ENCODE assay signal across 8 mouse cellular contexts in the genomic region with DNA sequence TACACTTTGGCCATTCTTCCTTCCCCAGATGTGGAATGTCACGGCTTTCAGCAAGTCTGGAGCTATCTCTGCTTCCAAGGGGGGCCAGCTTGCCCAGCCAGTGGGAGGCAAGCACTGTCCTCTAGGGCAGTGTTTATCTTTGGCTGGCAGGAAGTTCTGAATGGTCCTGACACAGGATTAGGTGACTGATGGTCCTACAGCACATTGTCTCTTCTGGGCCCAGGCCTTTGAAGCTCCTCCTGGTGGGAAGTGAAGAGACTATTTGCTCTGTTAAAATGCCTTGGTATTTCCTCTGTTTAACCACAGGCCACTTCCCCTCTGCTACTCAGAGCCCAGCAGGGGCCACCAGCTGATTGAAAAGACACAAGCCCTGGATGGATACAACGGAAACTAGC. TPM values are rescaled to one million over a fixed set of nuclear protein-coding genes. Genes with fewer than 3 reads are reported as not detected.
A peak's percentile ranks its signal among the peaks of the same experiment; 100 is the strongest.
DNase-seq lines count a peak whose midpoint lies in the region; ATAC-seq and TF ChIP-seq lines count a peak whose summit lies in the region.

No protein-coding gene starts in this region.

- no peak for TF ChIP-seq EP300 in MEL (IDR thresholded peaks at IDR 0.05; ENCODE audit: low read depth in 1 of 2, low read length in 2 of 2)

- H3K4me3 ChIP-seq in MEL (ENCODE audit: control insufficient read depth in 1 of 2, insufficient read depth in 1 of 2, low read depth in 2 of 2, low read length in 2 of 2): no peak overlapping the region
- no peak overlapping the region for H3K4me3 ChIP-seq in heart, embryonic 11.5 days (ENCODE audit: low read depth, low read length)
- no peak overlapping the region for H3K4me3 ChIP-seq in midbrain, embryonic 13.5 days (replicated peaks)

- H3K27ac ChIP-seq in MEL (ENCODE audit: control insufficient read depth, low read depth, low read length): no peak overlapping the region
- H3K27ac ChIP-seq in heart, embryonic 11.5 days (ENCODE audit: low read depth, low read length): peak overlapping the region; percentile 74
- H3K27ac ChIP-seq in midbrain, embryonic 13.5 days: no peak overlapping the region

- no peaks in the 10 kb centered on the region for H3K9me3 ChIP-seq in MEL (replicated peaks; ENCODE audit: insufficient read depth, low read length)
- no peaks in the 10 kb centered on the region for H3K9me3 ChIP-seq in heart, embryonic 11.5 days (replicated peaks; ENCODE audit: control insufficient read depth, low read length)
- H3K9me3 ChIP-seq in midbrain, embryonic 13.5 days: no peaks in the 10 kb centered on the region

- H3K9ac ChIP-seq in MEL (ENCODE audit: control insufficient read depth, low read depth, low read length, poor library complexity, severe bottlenecking): no peak overlapping the region
- H3K9ac ChIP-seq in heart, embryonic 11.5 days (ENCODE audit: low read depth, low read length): no peak overlapping the region
- no peak overlapping the region for H3K9ac ChIP-seq in midbrain, embryonic 13.5 days (replicated peaks)

- peak overlapping the region; percentile 46 for H3K4me2 ChIP-seq in heart, embryonic 11.5 days
- H3K4me2 ChIP-seq in midbrain, embryonic 13.5 days (replicated peaks): 0 out of 2 replicates have a peak overlapping the region, but pooled peaks have one; percentile 1

- peaks cover 0 to 3% of the 10 kb centered on the region in 2 experiments for H3K27me3 ChIP-seq in MEL (ENCODE audit: control insufficient read depth in 1 of 2, insufficient read depth in 2 of 2, low read length in 2 of 2)
- no peaks in the 10 kb centered on the region for H3K27me3 ChIP-seq in heart, embryonic 11.5 days (ENCODE audit: control insufficient read depth, insufficient read depth, low read length)
- peaks cover 57% of the 10 kb centered on the region for H3K27me3 ChIP-seq in midbrain, embryonic 13.5 days

- DNase-seq in CD4-positive helper T cell, adult 2 months (ENCODE audit: low read depth, low spot score): peak; percentile 43
- peak; percentile 27 for DNase-seq in MEL (ENCODE audit: low read depth, low spot score)
- peak; percentile 62 for DNase-seq in kidney, postnatal 14 days
- no peak for DNase-seq in ovary, adult 18-20 months (ENCODE audit: low spot score)
- no peak for DNase-seq in urinary bladder, postnatal 10 days (ENCODE audit: low spot score)

- TF ChIP-seq RAD21 in MEL (IDR thresholded peaks at IDR 0.05; ENCODE audit: low read depth, low read length): no peak

- H3K36me3 ChIP-seq in MEL (ENCODE audit: control insufficient read depth in 1 of 2, insufficient read depth in 2 of 2, low read length in 2 of 2): no peaks in the 10 kb centered on the region
- no peaks in the 10 kb centered on the region for H3K36me3 ChIP-seq in heart, embryonic 11.5 days (ENCODE audit: control insufficient read depth, insufficient read depth, low read length)
- no peaks in the 10 kb centered on the region for H3K36me3 ChIP-seq in midbrain, embryonic 13.5 days

- no peaks in the 10 kb centered on the region for H3K79me2 ChIP-seq in MEL (ENCODE audit: control insufficient read depth, insufficient read depth, low read length, poor library complexity)

- H3K4me1 ChIP-seq in MEL (ENCODE audit: control insufficient read depth in 1 of 2, insufficient read depth in 2 of 2, low read length in 2 of 2): no peaks in the 10 kb centered on the region
- peaks cover 31% of the 10 kb centered on the region for H3K4me1 ChIP-seq in heart, embryonic 11.5 days (ENCODE audit: control insufficient read depth, insufficient read depth, low read length)
- H3K4me1 ChIP-seq in midbrain, embryonic 13.5 days (replicated peaks): peaks cover 39% of the 10 kb centered on the region

- no peak for TF ChIP-seq CTCF in MEL (IDR thresholded peaks at IDR 0.05 in 2 of 3, conservative IDR thresholded peaks at IDR 0.05 in 1 of 3; ENCODE audit: control insufficient read depth in 1 of 3, insufficient read depth in 1 of 3, low read depth in 2 of 3, low read length in 3 of 3, poor library complexity in 1 of 3, severe bottlenecking in 1 of 3)

- ATAC-seq in heart, embryonic 11.5 days (replicated peaks; ENCODE audit: insufficient number of reproducible peaks, low FRiP score, low TSS enrichment): peak; percentile 64; the same call in 1 of the 2 replicates
- peak; percentile 37; the same call in 1 of the 2 replicates for ATAC-seq in midbrain, embryonic 13.5 days
- no peak for ATAC-seq in frontal cortex, adult (ENCODE audit: low TSS enrichment)

- TF ChIP-seq POLR2A in MEL (IDR thresholded peaks at IDR 0.05; ENCODE audit: control insufficient read depth in 1 of 2, insufficient read depth in 1 of 2, low read depth in 1 of 2, low read length in 2 of 2, poor library complexity in 1 of 2): no peak

- WGBS in heart, embryonic 11.5 days (ENCODE audit: insufficient replicate concordance): 0% methylated on average over 2 of the region's 2 CpGs
- WGBS in midbrain, embryonic 13.5 days: 11% methylated on average over 2 of the region's 2 CpGs

TF ChIP-seq in MEL, 35 proteins besides CTCF, POLR2A, EP300 and RAD21:
- TF ChIP-seq MYB (IDR thresholded peaks at IDR 0.05; ENCODE audit: low read depth, low read length) (no peak), MYC (IDR thresholded peaks at IDR 0.05; ENCODE audit: low read depth, low read length) (no peak), ZKSCAN1 (IDR thresholded peaks at IDR 0.05; ENCODE audit: low read depth, low read length) (no peak), USF2 (IDR thresholded peaks at IDR 0.05; ENCODE audit: borderline replicate concordance in 1 of 2, insufficient read depth in 1 of 2, low read depth in 1 of 2, low read length in 2 of 2) (no peak), SIN3A (IDR thresholded peaks at IDR 0.05; ENCODE audit: low read length) (no peak), TCF12 (IDR thresholded peaks at IDR 0.05; ENCODE audit: low read depth, low read length) (no peak), UBTF (IDR thresholded peaks at IDR 0.05; ENCODE audit: borderline replicate concordance, insufficient read depth, low read depth, low read length) (no peak), TBP (IDR thresholded peaks at IDR 0.05; ENCODE audit: low read depth, low read length) (no peak), MAFK (IDR thresholded peaks at IDR 0.05; ENCODE audit: borderline replicate concordance, low read depth, low read length) (no peak)

RNA-seq across cellular contexts. Expression of a gene that starts 6.2 kb away (rescaled TPM):
- total RNA-seq in MEL (2012; rRNA removed): 0.04 TPM in 1 of 2 replicates, not detected in the other
- not detected for polyA plus RNA-seq in MEL (2012; ENCODE audit: insufficient read depth in 1 of 2, insufficient read length in 2 of 2, low read depth in 1 of 2, low replicate concordance in 2 of 2, missing spikeins in 1 of 2)
- polyA plus RNA-seq in heart, embryonic 11.5 days (2014; fragmentation: Nextera tagmentation; extraction: Ambion mirVana): 1.5 and 2.1 TPM in 2 replicates
- 2.5 and 2.8 TPM in 2 replicates for polyA plus RNA-seq in midbrain, embryonic 13.5 days (2015; fragmentation: Nextera tagmentation; extraction: Ambion mirVana)

RNA-seq across cellular contexts. Expression of a gene that starts 50.7 kb away (rescaled TPM):
- not detected in 2 replicates for total RNA-seq in MEL (2012; rRNA removed)
- polyA plus RNA-seq in MEL (2012; ENCODE audit: insufficient read depth in 1 of 2, insufficient read length in 2 of 2, low read depth in 1 of 2, low replicate concordance in 2 of 2, missing spikeins in 1 of 2): not detected
- polyA plus RNA-seq in heart, embryonic 11.5 days (2014; fragmentation: Nextera tagmentation; extraction: Ambion mirVana): 0.76 and 1.7 TPM in 2 replicates
- polyA plus RNA-seq in midbrain, embryonic 13.5 days (2015; fragmentation: Nextera tagmentation; extraction: Ambion mirVana): not detected in 2 replicates

Comparison
In these comparisons a context has a peak if more than half of its experiments do, and no peak if none do; other contexts are left out.
1. DNase-seq: peak in CD4-positive helper T cell, adult 2 months (single experiment), MEL (single experiment) and kidney, postnatal 14 days (single experiment); none in ovary, adult 18-20 months (single experiment) and urinary bladder, postnatal 10 days (single experiment).